Mouse (Mus musculus) cerebellum, postnatal 4 days (tissue): ENCODE data around the gene Grik4.

ENCODE experiments used
- DNase-seq, 2 experiments: peaks; one replicate each; pipeline ENCODE4 v3.0.0; 2022; ENCODE audit warnings: low spot score in 2 of 2, mixed read lengths in 1 of 2

The Grik4 gene

GRCm38 (mm10) chr9:42673385-42674016 lies 270.8 kb downstream of the Grik4 start:
- no peak for DNase-seq

DNA sequence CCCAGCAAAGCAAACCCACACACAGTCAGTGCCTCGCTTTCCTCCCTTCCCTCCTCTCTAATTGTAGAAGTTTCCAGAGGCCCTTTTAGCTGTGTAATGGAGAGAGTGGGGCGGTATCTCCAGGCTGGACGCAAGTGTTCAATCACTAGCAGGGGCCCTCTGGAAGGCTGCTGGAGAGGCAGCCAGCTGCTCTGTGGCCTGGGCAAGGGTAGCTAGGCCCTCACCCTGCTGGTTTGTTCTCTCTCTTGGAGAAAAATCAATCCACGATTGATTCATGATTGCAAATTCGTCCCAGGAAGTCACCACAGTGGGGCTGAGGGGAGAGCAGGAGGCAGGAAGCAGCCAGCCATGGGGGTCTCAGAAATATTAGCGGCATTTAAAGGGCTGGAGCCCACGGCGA lies 271.3 kb downstream of the Grik4 start:
- DNase-seq, result no peak

GRCm38 (mm10) chr9:42670619-42671018 lies 273.7 kb downstream of the Grik4 start:
- DNase-seq, result no peak

DNA sequence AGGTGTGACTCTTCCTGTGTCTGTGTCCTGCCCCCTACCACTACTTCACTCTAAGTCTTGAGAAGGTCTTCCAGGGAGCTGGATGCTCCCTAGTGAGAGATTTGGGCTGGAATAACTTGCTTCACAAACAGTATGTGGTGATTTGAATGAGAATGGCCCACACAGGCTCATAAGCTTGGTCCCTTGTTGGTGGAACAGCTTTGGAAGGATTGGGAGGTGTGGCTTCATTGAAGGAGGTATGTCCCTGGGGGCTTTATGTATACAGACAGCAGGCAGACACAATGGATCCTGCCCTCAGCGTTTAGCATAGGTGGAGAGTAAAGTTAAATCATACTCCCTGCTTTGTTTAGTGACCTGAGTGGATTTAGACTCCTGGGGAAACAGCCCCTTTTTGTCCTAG lies 282.8 kb downstream of the Grik4 start:
- DNase-seq, result no peak

- no peak for DNase-seq
These were observed 291.5 kb downstream of the Grik4 start for GRCm38 (mm10) chr9:42652756-42653155.

DNA sequence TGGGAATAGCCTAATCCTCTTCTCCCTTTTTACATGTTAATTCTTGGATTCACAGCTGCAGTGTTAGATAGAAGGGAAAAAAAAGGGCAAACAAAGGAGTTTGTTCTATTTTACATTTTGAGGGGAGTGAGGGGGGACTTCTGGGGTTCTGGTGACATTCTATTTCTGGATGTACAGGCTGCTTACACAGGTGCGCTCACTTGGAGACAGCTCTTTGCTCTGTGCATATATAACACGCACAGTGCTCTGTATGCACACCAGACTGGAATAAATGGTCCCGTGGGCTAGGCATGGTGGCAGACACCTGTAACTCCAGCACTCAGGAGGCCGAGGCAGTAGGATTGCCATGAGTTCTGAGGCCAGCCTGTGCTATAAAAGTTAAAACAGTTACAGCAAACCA lies 292.0 kb downstream of the Grik4 start:
- no peak for DNase-seq

GRCm38 (mm10) chr9:42649872-42650271 lies 294.4 kb downstream of the Grik4 start:
- no peak for DNase-seq

DNA sequence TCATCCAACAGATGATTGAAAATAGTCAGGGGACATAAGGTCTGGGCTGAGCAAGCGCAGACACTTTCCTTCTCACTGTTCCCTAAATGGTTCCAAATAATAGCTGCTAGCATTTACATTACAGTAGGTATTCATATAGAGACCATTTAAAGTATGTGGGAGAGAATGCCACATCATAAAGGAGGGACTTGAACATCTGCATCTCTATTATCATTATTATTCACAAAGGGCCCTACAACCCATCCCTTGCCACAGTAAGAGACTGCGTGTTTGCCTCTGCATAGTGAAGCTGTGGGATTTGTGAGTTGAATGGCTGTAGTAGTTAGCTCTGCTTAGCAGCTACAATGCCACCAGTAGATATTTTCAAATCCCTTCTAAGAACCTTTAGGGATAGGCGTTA lies 296.2 kb downstream of the Grik4 start:
- no peak for DNase-seq

GRCm38 (mm10) chr9:42647596-42647995 lies 296.7 kb downstream of the Grik4 start:
- no peak for DNase-seq

DNA sequence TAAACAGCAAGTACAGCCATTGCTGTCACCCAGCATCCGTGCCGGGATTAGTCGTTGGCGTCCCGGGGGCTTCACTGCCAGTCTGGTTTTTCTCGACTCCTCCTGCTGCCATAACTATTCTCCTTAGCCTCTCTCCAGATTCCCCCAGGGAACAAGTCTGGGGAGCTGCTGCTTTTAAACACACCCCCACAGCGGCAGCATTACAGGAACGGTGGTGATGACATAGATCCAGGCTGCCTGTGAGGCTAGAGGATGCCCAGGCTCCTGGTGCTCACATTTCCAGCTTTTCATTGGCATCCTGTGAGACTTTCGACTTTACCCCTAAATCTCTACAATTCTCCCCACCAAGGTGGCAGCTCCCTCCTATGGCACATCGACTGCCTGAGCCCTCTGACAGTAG lies 297.5 kb downstream of the Grik4 start:
- DNase-seq, result no peak

DNA sequence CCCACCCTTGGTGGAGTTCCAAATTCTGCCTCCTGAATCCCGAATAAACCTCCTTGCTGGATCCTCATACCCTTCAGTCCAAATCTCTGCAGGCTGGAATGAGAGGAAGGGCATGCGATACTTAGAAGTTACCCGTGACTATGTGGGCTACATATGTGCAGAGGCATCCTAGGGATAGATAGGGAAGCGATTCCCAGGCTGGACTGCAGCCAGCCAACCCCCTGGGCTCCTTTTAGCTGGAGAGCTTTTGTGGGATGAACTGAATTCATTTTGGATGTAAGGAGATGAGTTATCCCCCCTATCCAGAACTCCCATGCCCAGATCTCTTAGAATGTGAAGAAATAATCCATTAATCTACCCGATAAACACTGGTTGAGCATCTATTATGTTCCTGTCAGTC lies 299.1 kb downstream of the Grik4 start:
- DNase-seq, result no peak

DNA sequence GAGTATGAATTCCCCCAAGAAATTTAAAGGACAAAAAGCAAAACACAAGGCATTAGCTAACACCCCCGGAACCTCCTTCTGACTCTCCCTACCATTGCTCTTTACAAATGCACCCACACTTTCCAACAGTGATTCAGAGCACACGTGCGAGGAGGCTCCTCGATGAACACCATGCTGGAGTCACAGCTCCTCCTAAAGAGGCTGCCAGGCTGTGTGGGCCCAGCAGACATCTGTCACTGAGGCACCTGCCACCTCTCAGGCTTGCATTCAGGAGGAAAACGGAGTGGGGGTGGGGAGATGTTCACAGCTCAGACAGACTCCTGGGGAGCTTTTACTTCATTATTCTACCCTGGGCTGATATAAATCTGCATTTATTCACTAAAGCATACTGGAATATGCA lies 301.5 kb downstream of the Grik4 start:
- no peak for DNase-seq

DNA sequence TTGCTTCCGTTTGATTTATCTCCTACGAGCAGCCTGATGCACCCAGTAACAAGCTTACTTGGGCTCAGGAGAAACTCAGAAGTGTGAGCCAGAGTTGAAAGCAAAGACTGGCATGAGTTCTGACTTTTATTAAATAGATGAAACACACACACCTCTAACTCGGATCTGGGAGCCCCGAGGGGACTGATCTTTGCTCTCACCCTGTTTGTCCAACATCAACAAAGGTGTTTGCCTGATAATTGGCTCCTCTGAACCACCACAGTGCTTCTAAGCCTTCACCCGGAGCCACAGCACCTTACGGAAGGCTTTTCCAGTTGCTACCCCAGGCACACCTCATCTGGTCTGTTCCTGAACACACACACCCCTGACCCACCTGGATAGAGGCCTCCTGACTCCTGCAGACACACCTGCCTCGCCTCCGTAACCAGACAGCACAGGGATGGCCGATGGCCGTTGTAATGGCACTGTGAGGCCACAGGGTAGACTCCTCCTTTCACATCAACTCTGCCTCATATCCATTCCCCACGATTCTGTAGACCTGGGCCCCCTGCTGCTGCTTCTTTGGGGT lies 302.7 kb downstream of the Grik4 start:
- DNase-seq, result no peak

DNA sequence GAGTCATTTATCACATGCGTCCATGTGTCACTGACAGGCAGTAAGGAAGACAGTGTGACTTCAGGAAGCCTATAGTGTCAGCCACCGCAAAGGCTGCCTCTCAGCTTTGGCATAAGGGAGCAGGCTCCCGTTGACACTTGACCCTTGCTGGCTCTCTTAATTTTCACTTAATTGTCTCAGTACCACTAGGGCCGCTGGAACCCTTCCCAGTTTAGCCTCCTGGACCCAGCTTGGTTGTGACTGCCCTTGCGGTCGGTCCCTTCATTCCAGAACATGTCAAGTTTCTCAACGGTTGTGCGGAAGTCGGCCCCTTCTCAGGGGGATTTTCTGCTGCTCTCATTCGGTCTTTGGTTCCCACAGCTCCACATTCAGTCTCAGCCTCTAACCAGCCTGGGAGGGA lies 307.8 kb downstream of the Grik4 start:
- no peak for DNase-seq

GRCm38 (mm10) chr9:42631479-42631878 lies 312.8 kb downstream of the Grik4 start:
- peak; percentile 37 to 77 for DNase-seq

GRCm38 (mm10) chr9:42627634-42628033 lies 316.7 kb downstream of the Grik4 start:
- DNase-seq, result no peak

GRCm38 (mm10) chr9:42627146-42627545 lies 317.1 kb downstream of the Grik4 start:
- DNase-seq, result no peak

- DNase-seq, result no peak
These were observed 318.0 kb downstream of the Grik4 start for GRCm38 (mm10) chr9:42626226-42626775.

GRCm38 (mm10) chr9:42614409-42614808 lies 329.9 kb downstream of the Grik4 start:
- DNase-seq, result no peak

- DNase-seq, result no peak
These were observed 330.5 kb downstream of the Grik4 start for GRCm38 (mm10) chr9:42613827-42614226.

DNA sequence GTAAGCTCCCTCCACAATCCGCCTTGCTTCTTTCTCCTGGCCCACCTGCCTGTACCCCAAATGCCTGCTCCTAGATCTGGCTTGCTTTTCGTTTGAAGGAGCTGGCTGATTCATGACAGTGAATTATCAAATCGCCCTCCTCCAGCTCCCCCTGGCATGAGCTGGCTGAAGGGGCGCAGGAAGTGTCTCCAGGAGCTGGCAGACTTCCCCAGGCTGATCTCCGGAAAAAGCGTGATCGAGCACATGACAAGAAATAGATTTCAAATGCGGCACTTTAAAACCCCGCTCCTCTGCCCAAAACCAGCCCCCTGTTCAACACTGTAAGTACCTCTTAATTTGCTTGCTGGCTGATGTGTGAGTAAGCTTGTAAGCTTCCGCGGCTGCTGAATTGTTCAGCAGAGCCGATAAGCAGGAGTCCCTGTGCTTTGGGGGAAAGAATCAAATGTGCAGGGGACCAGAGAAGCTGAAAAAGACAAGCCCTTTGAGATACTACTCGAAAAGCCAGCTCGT lies 331.8 kb downstream of the Grik4 start:
- no peak for DNase-seq

GRCm38 (mm10) chr9:42601445-42601844 lies 342.8 kb downstream of the Grik4 start:
- peak in 1 of 2 experiments; percentile 6 for DNase-seq

DNA sequence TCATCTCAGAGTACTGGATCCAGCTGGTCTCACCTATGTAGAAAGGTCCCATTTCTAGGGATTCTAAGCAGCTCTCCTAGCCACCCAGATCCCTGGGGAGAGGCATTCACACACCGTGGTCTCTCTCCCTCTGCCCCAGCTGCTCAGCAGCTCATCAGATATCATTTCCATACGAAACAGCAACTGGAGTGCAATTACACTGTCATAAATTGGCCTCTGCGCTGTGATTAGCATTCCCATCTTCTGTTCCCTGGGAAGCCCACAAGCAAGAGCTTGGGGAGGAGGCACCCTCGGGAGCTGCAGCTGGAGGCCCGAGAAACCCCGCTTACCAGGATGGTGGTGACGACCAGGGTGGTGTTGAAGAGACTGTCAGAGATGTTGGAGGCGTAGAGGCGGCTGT lies 346.8 kb downstream of the Grik4 start:
- DNase-seq, result no peak
